Mouse (Mus musculus): ENCODE data around the gene Pex6. TPM values are rescaled to one million over a fixed set of nuclear protein-coding genes. Genes with fewer than 3 reads are reported as not detected.
"Not testable (repeated sequence)": the region's sequence is repeated elsewhere in the genome, so short reads cannot be mapped to it uniquely, and the experiment has no call there.

Pex6 gene
- polyA plus RNA-seq, 1 experiment from 2014 or later: 28.7 TPM

DNA sequence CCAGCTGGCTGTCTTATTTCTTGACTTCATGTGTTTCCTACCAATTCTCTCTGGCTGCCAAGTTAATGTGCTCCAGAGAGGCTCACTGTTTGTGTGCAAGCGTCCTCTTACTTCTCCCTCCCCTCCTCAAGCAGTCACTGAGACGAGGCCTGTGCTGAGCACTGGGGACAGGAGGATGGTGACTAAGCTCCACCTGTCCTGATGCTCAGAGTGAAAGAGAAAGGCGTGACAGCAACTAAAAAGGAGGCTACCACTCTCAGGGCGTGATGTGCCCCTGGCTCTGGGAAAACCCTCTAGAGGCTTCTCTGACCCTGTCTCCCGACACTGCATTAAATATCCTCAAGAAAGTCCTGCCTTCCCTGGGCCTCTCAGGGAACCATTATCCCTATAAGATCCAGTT is 38.0 kb downstream of the Pex6 start:
- H3K36me3 ChIP-seq (replicated peaks): peaks cover 21% of the 10 kb centered on the region
- no peaks in the 10 kb centered on the region for H3K9me3 ChIP-seq
- H3K4me2 ChIP-seq: no peak overlapping the region
- 0 out of 2 replicates have a peak, but pooled peaks cover 6% of the 10 kb centered on the region for H3K27me3 ChIP-seq
- 92% methylated on average over 5 of the region's 5 CpGs for WGBS
- no peak overlapping the region for H3K9ac ChIP-seq
- no peak overlapping the region for H3K4me3 ChIP-seq (replicated peaks)
- ATAC-seq (ENCODE audit: low FRiP score): no peak
- no peak overlapping the region for H3K27ac ChIP-seq
- peaks cover 20% of the 10 kb centered on the region for H3K4me1 ChIP-seq

DNA sequence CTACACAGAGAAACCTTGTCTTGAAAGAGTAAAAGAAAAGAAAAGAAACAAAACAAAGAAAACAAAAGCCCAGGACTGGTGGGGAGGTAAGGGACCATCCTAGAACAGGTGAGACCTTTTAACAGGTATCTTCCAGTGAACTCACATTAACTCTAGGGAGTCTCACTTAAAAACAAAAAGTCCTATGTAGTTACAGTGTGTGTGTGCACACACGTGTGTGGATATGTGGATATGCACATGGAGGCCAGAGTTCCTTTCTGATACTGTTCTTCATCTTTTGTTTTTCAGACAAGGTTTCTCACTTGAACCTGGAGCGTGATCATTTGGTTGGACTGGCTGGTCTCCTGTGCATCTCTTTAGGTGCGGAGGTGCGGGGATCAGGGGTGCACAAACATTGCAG is 39.3 kb downstream of the Pex6 start:
- WGBS: 91% methylated on average over 4 of the region's 4 CpGs
- H3K9ac ChIP-seq: no peak overlapping the region
- H3K36me3 ChIP-seq (replicated peaks): peaks cover 17% of the 10 kb centered on the region
- peak overlapping the region; percentile 82; the same call in 1 of the 2 replicates for H3K4me3 ChIP-seq (replicated peaks)
- peaks cover 20% of the 10 kb centered on the region for H3K4me1 ChIP-seq
- peak overlapping the region; percentile 75 for H3K4me2 ChIP-seq
- 0 out of 2 replicates have a peak, but pooled peaks cover 6% of the 10 kb centered on the region for H3K27me3 ChIP-seq
- H3K9me3 ChIP-seq: no peaks in the 10 kb centered on the region
- no peak for ATAC-seq (ENCODE audit: low FRiP score)
- no peak overlapping the region for H3K27ac ChIP-seq

DNA sequence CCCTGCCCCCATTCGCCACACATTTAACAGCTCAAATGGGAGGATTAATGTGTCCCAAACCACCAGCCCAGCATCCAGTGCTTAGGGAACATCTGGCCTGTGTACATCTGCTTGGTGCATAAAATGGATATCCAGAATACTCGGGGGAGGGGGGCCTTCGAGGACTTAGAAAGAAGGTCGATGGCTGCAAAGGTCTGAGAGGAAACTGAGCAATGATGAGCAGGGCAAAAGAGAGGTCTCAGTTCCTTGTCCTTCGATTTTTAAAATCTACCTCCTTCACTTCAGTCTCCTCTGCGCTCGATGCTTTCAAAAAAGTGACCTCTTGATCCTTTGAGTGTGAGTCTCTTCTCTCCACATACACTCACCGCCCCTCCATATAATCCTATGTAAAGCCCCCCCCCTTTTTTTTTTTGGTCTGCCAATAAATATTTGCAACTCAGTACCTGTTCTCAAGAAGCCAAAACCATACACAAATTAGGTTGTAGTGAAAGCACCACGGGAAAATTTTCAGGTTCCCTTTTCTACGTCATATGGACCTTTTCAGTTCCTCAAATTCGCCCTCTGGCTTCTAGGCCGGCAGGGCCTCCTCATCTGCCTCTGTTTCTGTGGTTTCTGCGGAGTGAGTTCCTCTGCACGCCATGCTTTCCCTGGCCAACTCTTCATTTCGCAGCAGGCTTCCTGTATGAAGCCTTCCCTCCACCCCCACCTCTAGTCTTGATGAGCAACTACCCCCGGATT is 40.0 kb downstream of the Pex6 start:
- Histone ChIP-seq H3K9me3 (no peaks in the 10 kb centered on the region), H3K4me3 (replicated peaks) (peak overlapping the region; percentile 82), H3K36me3 (replicated peaks) (peaks cover 10% of the 10 kb centered on the region), H3K27me3 (0 out of 2 replicates have a peak, but pooled peaks cover 6% of the 10 kb centered on the region), H3K27ac (peak overlapping the region; percentile 89), H3K4me2 (peak overlapping the region; percentile 75), H3K4me1 (peaks cover 20% of the 10 kb centered on the region), H3K9ac (peak overlapping the region; percentile 71)
- ATAC-seq (ENCODE audit: low FRiP score): no peak
- WGBS: 31% methylated on average over 16 of the region's 16 CpGs

DNA sequence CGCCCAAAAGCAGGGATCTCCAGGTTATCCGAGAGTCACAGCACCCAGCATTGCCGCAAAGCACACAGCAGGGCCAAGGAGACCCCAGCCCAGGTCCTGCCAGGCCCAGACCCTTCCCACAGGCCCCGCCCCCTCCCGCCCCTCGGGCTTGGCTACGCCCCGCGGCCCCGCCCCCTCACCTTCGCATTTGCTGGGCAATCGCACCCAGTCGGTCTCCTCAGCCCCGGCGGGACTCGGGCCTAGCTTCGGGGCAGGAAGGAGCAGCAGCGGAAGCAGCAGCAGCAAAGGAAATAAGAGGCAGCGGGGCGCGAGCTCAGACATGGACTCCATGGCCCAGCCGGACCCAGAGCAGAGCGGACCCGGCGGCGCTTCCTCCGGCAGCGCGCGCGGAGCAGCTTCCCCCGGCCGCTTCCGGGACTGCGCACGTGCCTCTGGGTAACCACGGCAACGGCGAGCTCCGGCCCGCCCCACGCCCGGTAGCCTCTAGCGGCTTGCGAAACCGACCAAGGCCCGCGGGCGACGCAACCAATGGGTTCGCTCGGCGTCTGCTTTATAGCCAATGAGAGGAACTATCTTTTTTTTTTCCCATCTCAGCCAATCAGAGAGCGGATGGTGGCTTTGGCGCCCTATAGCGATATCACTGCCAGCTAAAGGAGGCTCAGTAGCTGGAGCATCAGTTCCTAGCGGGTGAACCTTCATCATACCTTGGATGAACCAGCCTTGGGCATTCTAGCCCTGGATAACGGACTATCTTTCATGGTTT is 40.7 kb downstream of the Pex6 start, which contains the start of gene Cnpy3:
Gene Cnpy3 (minus strand): TSS at position 421 of the 763 bp plus-strand sequence.
- H3K36me3 ChIP-seq (replicated peaks): peaks cover 3% of the 10 kb centered on the region
- H3K9me3 ChIP-seq: no peaks in the 10 kb centered on the region
- peak within 1 kb of the TSS; percentile 89 for H3K27ac ChIP-seq
- peak within 1 kb of the TSS; percentile 82 for H3K4me3 ChIP-seq (replicated peaks)
- H3K27me3 ChIP-seq: 0 out of 2 replicates have a peak, but pooled peaks cover 6% of the 10 kb centered on the region
- H3K4me2 ChIP-seq: peak within 1 kb of the TSS; percentile 75
- ATAC-seq (ENCODE audit: low FRiP score): peak; percentile 100
- peaks cover 20% of the 10 kb centered on the region for H3K4me1 ChIP-seq
- peak within 1 kb of the TSS; percentile 71 for H3K9ac ChIP-seq
- under 1% methylated on average over 58 of the region's 58 CpGs for WGBS

DNA sequence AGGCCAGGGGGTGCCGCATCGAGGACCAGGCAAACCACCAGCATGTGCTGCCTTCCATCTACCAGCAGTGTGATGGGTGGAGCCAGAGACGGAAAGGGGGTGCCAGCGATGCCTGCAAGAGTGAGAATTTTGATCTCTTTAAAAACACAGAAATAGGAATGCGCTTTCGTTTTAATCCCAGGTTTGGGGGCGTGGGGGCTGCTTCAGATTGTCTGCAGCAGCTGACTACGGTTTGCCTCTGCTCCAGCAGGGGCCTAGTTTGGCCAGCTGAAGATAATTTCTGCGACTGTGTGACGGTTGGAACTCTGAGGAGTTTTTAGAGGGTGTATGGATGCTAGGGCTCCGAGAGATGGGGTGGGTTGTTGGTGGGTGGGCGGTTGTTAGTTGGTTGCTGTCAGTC is 47.5 kb downstream of the Pex6 start:
- peaks cover 4% of the 10 kb centered on the region; the same call in 1 of the 2 replicates for H3K27me3 ChIP-seq
- WGBS: 88% methylated on average over 12 of the region's 12 CpGs
- no peak overlapping the region for H3K4me2 ChIP-seq
- H3K9ac ChIP-seq: no peak overlapping the region; the same call in 1 of the 2 replicates
- H3K36me3 ChIP-seq (replicated peaks): no peaks in the 10 kb centered on the region
- no peaks in the 10 kb centered on the region for H3K9me3 ChIP-seq
- ATAC-seq (ENCODE audit: low FRiP score): no peak
- H3K4me3 ChIP-seq (replicated peaks): no peak overlapping the region
- no peaks in the 10 kb centered on the region for H3K4me1 ChIP-seq
- H3K27ac ChIP-seq: no peak overlapping the region

DNA sequence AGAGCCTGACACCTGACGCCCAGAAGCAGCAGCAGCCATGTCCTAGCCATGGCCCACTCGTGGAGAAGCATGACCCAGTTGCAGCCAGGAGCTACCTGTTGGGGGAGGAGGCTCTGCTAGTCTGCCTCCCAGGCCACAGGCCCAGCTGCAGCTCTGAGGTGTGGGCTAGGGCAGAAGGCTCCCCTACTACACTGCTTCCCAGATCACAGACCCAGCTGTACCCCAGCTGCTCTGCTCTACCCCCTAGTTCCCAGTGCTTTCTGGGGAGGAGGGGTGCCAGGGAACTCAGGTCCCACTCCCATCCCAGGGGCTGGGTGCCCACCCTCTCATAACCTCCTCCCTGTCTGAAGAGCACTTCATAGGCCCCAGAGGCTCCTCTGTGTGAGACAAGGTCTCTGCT is 52.3 kb downstream of the Pex6 start, which contains the start of gene Ptcra:
Gene Ptcra (minus strand): TSS at position 169 of the 400 bp plus-strand sequence.
- H3K4me3 ChIP-seq (replicated peaks): no peak within 1 kb of the TSS
- no peak within 1 kb of the TSS for H3K27ac ChIP-seq
- WGBS: 64% methylated on average over 2 of the region's 2 CpGs
- no peak within 1 kb of the TSS for H3K4me2 ChIP-seq
- no peak for ATAC-seq (ENCODE audit: low FRiP score)
- no peak within 1 kb of the TSS for H3K9ac ChIP-seq
- H3K27me3 ChIP-seq: no peaks in the 10 kb centered on the region
- no peaks in the 10 kb centered on the region for H3K9me3 ChIP-seq
- no peaks in the 10 kb centered on the region for H3K4me1 ChIP-seq
- no peaks in the 10 kb centered on the region for H3K36me3 ChIP-seq (replicated peaks)

DNA sequence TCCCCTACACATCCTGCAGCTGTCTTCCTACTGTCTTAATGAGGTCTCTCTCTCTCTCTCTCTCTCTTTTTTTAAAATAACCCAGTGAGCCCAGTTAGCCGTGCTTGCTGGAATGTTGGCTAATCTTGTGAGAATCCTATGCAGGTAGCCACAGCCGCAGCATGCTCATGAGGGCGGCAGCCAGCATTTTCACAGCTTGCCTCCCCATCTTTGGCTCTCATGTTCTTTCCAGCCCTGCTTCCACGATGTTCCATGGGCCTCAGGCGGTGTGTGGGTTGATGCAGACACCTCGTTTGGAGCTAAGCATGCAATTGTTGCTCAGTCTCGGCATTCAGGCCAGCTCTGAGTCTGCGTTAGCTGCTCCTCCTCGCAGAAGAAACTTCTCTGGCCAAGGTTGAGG is 53.7 kb downstream of the Pex6 start:
- not testable (repeated sequence) for H3K4me2 ChIP-seq; H3K36me3 ChIP-seq (replicated peaks); H3K27me3 ChIP-seq; H3K9me3 ChIP-seq; H3K9ac ChIP-seq; H3K27ac ChIP-seq; ATAC-seq (ENCODE audit: low FRiP score); H3K4me1 ChIP-seq; H3K4me3 ChIP-seq (replicated peaks)
- 60% methylated on average over 9 of the region's 9 CpGs for WGBS

DNA sequence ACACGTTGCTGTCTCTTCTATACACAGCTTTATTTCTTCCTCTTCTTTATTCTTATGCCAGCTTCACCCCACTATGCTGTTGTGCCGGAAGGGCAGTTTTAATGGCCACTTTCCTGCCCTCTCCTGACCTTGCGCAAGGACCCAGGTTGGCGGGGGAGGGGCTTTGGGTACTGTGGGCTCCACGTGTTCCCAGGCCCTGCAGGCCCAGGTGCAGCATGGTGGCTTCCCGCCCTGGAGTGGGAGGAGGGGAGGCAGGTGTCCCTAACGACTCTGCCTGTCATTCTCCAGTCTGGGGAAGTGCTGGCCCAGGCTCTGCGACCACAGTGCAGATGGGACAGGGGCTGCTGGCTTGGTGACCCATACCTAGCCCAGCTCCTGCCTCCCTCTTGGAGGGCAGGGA is 56.6 kb downstream of the Pex6 start:
- H3K27ac ChIP-seq: no peak overlapping the region
- 62% methylated on average over 8 of the region's 8 CpGs for WGBS
- peaks cover 7% of the 10 kb centered on the region for H3K4me1 ChIP-seq
- no peak overlapping the region for H3K4me2 ChIP-seq
- H3K27me3 ChIP-seq: no peaks in the 10 kb centered on the region
- H3K9ac ChIP-seq: no peak overlapping the region
- H3K9me3 ChIP-seq: no peaks in the 10 kb centered on the region
- no peak overlapping the region for H3K4me3 ChIP-seq (replicated peaks)
- no peak for ATAC-seq (ENCODE audit: low FRiP score)
- H3K36me3 ChIP-seq (replicated peaks): no peaks in the 10 kb centered on the region

DNA sequence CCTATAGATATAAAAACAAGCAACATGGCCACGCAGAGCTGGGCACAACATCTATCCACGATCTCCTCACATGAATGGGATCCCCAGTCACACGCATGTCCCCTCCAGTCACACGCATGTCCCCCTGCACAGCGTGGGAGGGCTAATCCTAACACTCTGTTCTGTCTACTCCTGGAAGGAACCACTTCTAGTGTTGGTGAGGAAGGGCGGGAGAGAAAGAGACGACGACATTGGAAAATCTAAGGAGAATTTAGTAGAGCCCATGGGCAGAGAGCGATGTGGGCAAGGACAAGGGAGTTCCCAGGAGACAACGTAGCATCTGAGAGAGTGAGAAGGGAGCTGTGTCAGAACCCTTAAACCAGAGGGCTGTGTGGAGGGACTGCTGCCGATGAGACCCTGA is 59.3 kb downstream of the Pex6 start:
- peaks cover 19% of the 10 kb centered on the region for H3K4me1 ChIP-seq
- no peaks in the 10 kb centered on the region for H3K27me3 ChIP-seq
- ATAC-seq (ENCODE audit: low FRiP score): no peak
- no peak overlapping the region for H3K4me2 ChIP-seq
- no peaks in the 10 kb centered on the region for H3K9me3 ChIP-seq
- 93% methylated on average over 11 of the region's 11 CpGs for whole genome bisulfite sequencing
- no peak overlapping the region for H3K27ac ChIP-seq
- H3K36me3 ChIP-seq (replicated peaks): peaks cover 18% of the 10 kb centered on the region
- H3K9ac ChIP-seq: no peak overlapping the region
- H3K4me3 ChIP-seq (replicated peaks): no peak overlapping the region

DNA sequence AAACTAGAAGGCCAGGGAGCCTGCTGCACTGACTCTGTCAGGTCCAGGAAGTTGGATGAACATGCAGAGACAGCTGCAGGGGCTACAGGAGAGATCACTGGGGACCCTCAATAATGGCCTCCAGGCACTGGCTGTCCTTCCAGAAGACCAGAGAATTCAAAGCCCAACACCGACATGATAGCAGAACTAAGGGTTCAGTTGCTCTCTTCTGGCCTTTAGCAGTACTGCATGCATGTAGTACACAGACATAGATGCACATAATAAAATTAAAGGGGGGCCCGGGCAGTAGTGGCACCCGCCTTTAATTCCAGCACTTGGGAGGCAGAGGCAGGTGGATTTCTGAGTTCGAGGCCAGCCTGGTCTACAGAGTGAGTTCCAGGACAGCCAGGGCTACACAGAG is 59.8 kb downstream of the Pex6 start:
- Histone ChIP-seq H3K9me3 (no peaks in the 10 kb centered on the region), H3K36me3 (replicated peaks) (peaks cover 22% of the 10 kb centered on the region), H3K9ac (no peak overlapping the region), H3K4me1 (peaks cover 19% of the 10 kb centered on the region), H3K4me2 (no peak overlapping the region), H3K4me3 (replicated peaks) (no peak overlapping the region), H3K27ac (no peak overlapping the region), H3K27me3 (no peaks in the 10 kb centered on the region)
- WGBS: 78% methylated on average over 4 of the region's 4 CpGs
- no peak for ATAC-seq (ENCODE audit: low FRiP score)

DNA sequence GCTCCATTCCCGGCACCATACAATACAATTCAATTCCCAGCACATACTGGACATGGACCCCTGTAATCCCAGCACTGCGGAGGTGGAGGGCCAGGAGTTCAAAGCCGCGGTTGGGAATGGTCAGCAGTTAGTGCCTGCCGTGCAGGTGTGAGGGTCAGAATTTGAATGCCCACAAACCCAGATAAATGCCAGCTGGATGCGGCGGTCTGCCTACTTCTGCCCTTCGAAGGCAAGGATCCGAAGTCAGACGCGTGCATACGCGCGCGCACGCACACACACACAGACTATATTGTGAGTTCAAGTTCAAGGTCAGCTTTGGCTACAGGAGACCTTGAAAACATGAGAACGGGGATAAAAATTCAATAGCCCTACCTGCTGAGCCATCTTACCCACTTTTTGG is 60.4 kb downstream of the Pex6 start:
- peaks cover 19% of the 10 kb centered on the region for H3K4me1 ChIP-seq
- peak overlapping the region; percentile 79 for H3K4me3 ChIP-seq (replicated peaks)
- peak overlapping the region; percentile 76; the same call in 1 of the 2 replicates for H3K9ac ChIP-seq
- H3K27me3 ChIP-seq: no peaks in the 10 kb centered on the region
- peaks cover 28% of the 10 kb centered on the region for H3K36me3 ChIP-seq (replicated peaks)
- WGBS: 67% methylated on average over 17 of the region's 17 CpGs
- no peaks in the 10 kb centered on the region for H3K9me3 ChIP-seq
- no peak for ATAC-seq (ENCODE audit: low FRiP score)
- no peak overlapping the region for H3K27ac ChIP-seq
- H3K4me2 ChIP-seq: peak overlapping the region; percentile 93

DNA sequence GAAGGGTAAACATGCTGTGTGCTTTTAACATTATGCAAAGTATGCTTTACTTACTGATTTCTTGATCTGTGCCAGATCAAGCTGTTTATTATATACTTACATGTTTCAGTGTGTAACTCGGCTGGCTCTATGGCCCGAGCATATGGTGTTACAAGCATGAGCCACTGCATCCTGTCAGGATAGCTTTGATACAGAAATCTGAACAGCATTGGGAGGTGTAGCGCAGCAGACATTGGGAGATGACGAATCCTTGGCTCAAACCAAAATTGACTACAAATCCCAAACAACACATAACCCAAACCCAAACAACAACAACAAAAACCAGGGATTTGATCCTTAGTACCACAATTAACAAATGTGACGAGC is 60.8 kb downstream of the Pex6 start:
- peak; percentile 34; the same call in 1 of the 2 replicates for ATAC-seq (ENCODE audit: low FRiP score)

More for the DNA sequence above, 60.8 kb downstream of the Pex6 start:
- peaks cover 19% of the 10 kb centered on the region for H3K4me1 ChIP-seq
- no peaks in the 10 kb centered on the region for H3K9me3 ChIP-seq
- WGBS: 11% methylated on average over 5 of the region's 5 CpGs
- no peaks in the 10 kb centered on the region for H3K27me3 ChIP-seq
- H3K4me3 ChIP-seq (replicated peaks): peak overlapping the region; percentile 79
- peak overlapping the region; percentile 93 for H3K4me2 ChIP-seq
- peaks cover 30% of the 10 kb centered on the region for H3K36me3 ChIP-seq (replicated peaks)
- peak overlapping the region; percentile 62; the same call in 1 of the 2 replicates for H3K27ac ChIP-seq
- peak overlapping the region; percentile 76; the same call in 1 of the 2 replicates for H3K9ac ChIP-seq

Data from forebrain, embryonic 12.5 days (tissue).